Mouse (Mus musculus) limb, embryonic 11.5 days (tissue): ENCODE measurements around the gene Anpep. TPM values are rescaled to one million over a fixed set of nuclear protein-coding genes. Genes with fewer than 3 reads are reported as not detected.

Experiments
- ATAC-seq: fragments of 200-750 bp; cut with Nextera tagmentation; 2 replicates; pipeline ENCODE4 v1.8.0; 2017; ENCODE audit warnings: low read depth; ENCODE audit not compliant: insufficient number of reproducible peaks, low FRiP score, low TSS enrichment
- DNase-seq: peaks from one replicate; pipeline ENCODE4 v3.0.0-alpha.2; 2015; ENCODE audit warnings: low spot score
- H3K27ac ChIP-seq: fragments of 300-500 bp; sonication (generic); replicated peaks from 2 replicates; pipeline ENCODE4 v1.5.1; 2014; ENCODE audit warnings: low read depth, mild to moderate bottlenecking, low read length
- H3K27me3 ChIP-seq: fragments of 300-500 bp; sonication (generic); 2 replicates; pipeline ENCODE4 v1.6.1; 2014; ENCODE audit warnings: mild to moderate bottlenecking, low read length, mixed read lengths; ENCODE audit not compliant: control insufficient read depth, insufficient read depth
- H3K36me3 ChIP-seq: fragments of 300-500 bp; sonication (generic); 2 replicates; pipeline ENCODE4 v1.6.1; 2014; ENCODE audit warnings: mild to moderate bottlenecking, low read length, moderate library complexity, mixed read lengths; ENCODE audit not compliant: control insufficient read depth, insufficient read depth
- H3K4me1 ChIP-seq: fragments of 300-500 bp; sonication (generic); 2 replicates; pipeline ENCODE4 v1.6.1; 2014; ENCODE audit warnings: low read length, mixed read lengths; ENCODE audit not compliant: control insufficient read depth, insufficient read depth
- H3K4me2 ChIP-seq: fragments of 300-500 bp; sonication (generic); 2 replicates; pipeline ENCODE4 v1.6.1; 2014; ENCODE audit warnings: low read depth, mild to moderate bottlenecking, moderate library complexity; ENCODE audit not compliant: severe bottlenecking
- H3K4me3 ChIP-seq: fragments of 300-500 bp; sonication (generic); 2 replicates; pipeline ENCODE4 v1.5.1; 2014; ENCODE audit warnings: low read depth, low read length
- H3K9ac ChIP-seq: fragments of 300-500 bp; sonication (generic); 2 replicates; pipeline ENCODE4 v1.6.1; 2014; ENCODE audit warnings: mild to moderate bottlenecking, low read length
- H3K9me3 ChIP-seq: fragments of 300-500 bp; sonication (generic); 2 replicates; pipeline ENCODE4 v1.6.1; 2016; ENCODE audit warnings: low read length; ENCODE audit not compliant: control insufficient read depth
- WGBS: fragments of 180-500 bp; shearing (Covaris S2); extraction: QIAGEN DNeasy Blood & Tissue Kit; methylation state at CpG from one replicate; pipeline ENCODE4 v1.1.7; 2014; 5-methylcytosine and 5-hydroxymethylcytosine counted together
- polyA plus RNA-seq: library from polyadenylated mRNA; unstranded; fragments of >200 nt; fragmentation: Nextera tagmentation; extraction: Ambion mirVana; gene quantifications from 2 replicates; pipeline ENCODE4 v1.2.1, GENCODE M21; 2014

Gene Anpep
- polyA plus RNA-seq: 13.1 and 14.0 TPM in 2 replicates

DNA sequence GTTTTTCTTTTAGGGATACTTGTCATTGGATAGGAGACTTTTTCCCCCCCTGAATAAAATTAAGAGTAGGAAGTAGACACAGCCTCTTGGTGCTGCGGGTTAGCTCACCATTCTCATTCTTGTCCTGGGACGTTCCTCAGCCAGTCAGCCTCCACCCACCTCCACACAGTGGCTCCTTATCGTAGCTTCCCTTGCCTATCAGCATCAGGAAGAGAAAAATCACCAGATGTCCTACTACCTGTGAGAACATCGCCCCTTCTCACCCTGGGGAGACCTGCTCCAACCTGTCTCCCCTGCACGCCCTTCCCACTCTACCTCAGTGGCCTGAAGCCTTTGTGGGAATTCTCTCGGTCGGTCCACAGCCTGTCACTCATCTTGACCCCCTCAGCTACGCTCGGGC, at the start of gene Anpep:
Gene Anpep, minus strand, starts transcription at position 249 of the 400 bp plus-strand sequence.
- ATAC-seq: no peak

DNA sequence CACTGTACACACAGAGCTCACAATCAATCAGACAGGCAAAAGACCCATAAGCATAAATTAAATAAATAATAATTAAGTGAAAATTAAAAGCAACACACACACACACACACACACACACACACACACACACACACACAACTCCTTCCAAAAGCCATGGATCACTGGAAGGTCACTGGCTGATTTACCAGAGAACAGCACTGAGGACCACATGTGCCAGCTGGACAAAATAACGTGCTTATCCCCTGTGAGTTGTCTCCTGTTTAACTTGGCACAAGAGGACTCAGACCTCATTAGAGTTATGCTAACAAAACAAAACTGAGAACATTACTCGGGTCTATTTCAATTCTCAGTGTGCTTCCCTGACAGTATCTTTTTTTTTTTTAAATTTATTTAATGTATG, 46.5 kb upstream of the Anpep start:
- H3K9ac ChIP-seq: no peak overlapping the region
- H3K36me3 ChIP-seq: no peaks in the 10 kb centered on the region
- ATAC-seq (no peak), DNase-seq (no peak)
- no peak overlapping the region for H3K4me3 ChIP-seq
- H3K4me1 ChIP-seq: no peaks in the 10 kb centered on the region
- H3K27ac ChIP-seq: no peak overlapping the region
- 81% methylated on average over 2 of the region's 2 CpGs for WGBS
- H3K27me3 ChIP-seq: no peaks in the 10 kb centered on the region
- no peaks in the 10 kb centered on the region for H3K9me3 ChIP-seq
- no peak overlapping the region for H3K4me2 ChIP-seq

More for the DNA sequence above, at the start of gene Anpep:
- no peak for DNase-seq
- H3K27ac ChIP-seq: no peak within 1 kb of the TSS
- no peak within 1 kb of the TSS for H3K4me3 ChIP-seq
- no peak within 1 kb of the TSS for H3K9ac ChIP-seq
- no peaks in the 10 kb centered on the region for H3K9me3 ChIP-seq
- peaks cover 15% of the 10 kb centered on the region for H3K4me1 ChIP-seq
- WGBS: 82% methylated on average over 9 of the region's 9 CpGs
- no peak within 1 kb of the TSS for H3K4me2 ChIP-seq
- H3K27me3 ChIP-seq: no peaks in the 10 kb centered on the region
- H3K36me3 ChIP-seq: no peaks in the 10 kb centered on the region

DNA sequence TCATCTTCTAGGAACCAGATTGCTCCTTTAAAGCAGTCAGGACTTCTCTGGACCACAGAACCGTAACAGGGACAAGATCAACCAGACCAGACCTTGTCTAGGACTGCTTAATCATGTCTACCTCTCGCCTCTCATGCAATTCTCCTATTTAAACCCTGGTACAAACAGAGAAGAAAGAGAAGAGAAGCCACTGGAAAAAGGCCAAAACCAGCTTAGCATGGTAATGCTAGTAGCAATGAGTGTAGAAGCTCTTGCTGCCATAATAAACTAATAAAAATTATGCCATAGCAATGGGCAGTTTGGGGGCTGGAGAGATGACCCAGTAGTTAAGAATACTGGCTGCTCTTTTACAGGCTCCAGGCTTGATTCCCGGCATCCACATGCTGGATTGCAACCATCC, 46.1 kb upstream of the Anpep start:
- Histone ChIP-seq H3K9ac (no peak overlapping the region), H3K27me3 (no peaks in the 10 kb centered on the region), H3K27ac (no peak overlapping the region), H3K4me3 (no peak overlapping the region), H3K4me1 (no peaks in the 10 kb centered on the region), H3K36me3 (no peaks in the 10 kb centered on the region), H3K4me2 (no peak overlapping the region), H3K9me3 (no peaks in the 10 kb centered on the region)
- 93% methylated on average over 3 of the region's 3 CpGs for WGBS
- ATAC-seq: no peak
- no peak for DNase-seq

DNA sequence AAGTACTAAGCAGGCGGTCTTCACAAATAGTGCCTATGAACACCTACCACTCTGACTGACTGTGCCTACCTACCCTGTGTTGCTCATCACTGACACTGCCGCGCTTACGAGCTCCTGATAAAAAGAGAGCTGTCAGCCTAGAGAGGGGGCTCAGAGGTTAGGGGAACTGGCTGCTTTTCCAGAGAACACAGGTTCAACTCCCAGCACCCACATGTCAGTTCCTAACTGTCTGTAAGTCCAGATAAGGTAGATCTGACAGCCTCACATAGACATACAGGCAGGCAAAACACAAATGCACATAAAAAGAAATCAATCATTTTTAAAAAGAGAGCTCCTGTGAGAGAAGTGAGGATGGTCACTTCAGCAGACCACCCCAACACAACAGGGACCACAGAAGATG, 44.3 kb upstream of the Anpep start:
- H3K27me3 ChIP-seq: no peaks in the 10 kb centered on the region
- WGBS: 96% methylated on average over 4 of the region's 4 CpGs
- ATAC-seq (no peak), DNase-seq (no peak)
- H3K4me1 ChIP-seq: no peaks in the 10 kb centered on the region
- H3K4me2 ChIP-seq: no peak overlapping the region
- no peaks in the 10 kb centered on the region for H3K36me3 ChIP-seq
- H3K4me3 ChIP-seq: no peak overlapping the region
- H3K9me3 ChIP-seq: no peaks in the 10 kb centered on the region
- H3K9ac ChIP-seq: no peak overlapping the region
- no peak overlapping the region for H3K27ac ChIP-seq

DNA sequence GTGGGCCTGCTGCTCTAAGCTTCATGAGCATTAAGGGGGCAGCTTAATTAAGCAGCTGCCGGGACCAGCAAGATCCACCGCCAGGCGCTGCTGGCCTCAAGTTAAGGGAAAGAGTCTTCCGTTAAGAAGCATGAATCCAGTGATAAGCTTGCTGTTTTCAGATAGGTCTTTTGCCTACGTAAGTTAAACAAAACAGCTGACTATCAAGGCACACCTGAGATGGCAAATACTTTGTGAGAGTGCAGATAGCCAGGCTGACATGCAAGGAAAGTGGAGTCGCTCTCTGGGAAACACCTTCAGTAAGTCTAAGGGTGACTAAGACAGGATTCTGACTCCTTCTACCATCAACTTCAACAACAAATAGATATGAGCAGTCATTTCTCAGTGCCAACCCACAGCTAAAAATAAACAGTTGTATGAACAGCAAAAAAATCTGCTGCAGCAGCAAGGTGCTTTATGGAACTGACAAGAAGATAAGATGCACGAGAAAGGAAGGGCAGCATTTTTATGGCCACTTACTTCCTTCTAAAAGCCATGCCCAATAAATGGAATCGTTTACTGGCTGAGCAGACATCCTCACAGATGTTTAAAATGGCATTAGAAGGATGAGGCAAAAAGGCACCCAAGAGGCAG, 42.4 kb upstream of the Anpep start:
- no peak for ATAC-seq
- 81% methylated on average over 8 of the region's 8 CpGs for WGBS

DNA sequence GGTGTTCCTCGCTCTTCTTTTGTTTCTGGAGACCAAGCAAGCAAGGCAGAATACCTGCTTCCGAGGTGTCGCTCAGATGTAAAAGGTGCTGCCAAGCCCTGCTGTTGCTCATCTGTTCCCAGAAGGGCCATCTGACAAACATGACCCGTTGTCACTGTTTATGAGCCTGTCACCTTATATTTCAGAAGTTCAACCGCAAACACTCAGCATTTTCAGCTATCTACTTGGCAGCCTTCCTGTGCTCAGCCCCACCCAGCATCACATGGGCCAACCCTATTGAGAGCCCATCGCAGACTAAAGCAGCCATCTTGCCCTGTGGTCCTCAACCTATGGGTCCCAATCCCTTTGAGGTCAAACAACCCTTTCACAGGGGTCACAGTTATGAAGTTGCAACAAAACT, 39.9 kb upstream of the Anpep start:
- Histone ChIP-seq H3K4me2 (no peak overlapping the region), H3K4me3 (no peak overlapping the region), H3K4me1 (no peaks in the 10 kb centered on the region), H3K27me3 (no peaks in the 10 kb centered on the region), H3K9me3 (no peaks in the 10 kb centered on the region), H3K9ac (no peak overlapping the region), H3K27ac (no peak overlapping the region), H3K36me3 (no peaks in the 10 kb centered on the region)
- ATAC-seq (no peak), DNase-seq (no peak)
- 96% methylated on average over 6 of the region's 6 CpGs for WGBS

More for the DNA sequence above, 42.4 kb upstream of the Anpep start:
- H3K36me3 ChIP-seq: no peaks in the 10 kb centered on the region
- no peak overlapping the region for H3K27ac ChIP-seq
- H3K9ac ChIP-seq: no peak overlapping the region
- H3K4me1 ChIP-seq: no peaks in the 10 kb centered on the region
- no peak overlapping the region for H3K4me2 ChIP-seq
- no peak overlapping the region for H3K4me3 ChIP-seq
- no peaks in the 10 kb centered on the region for H3K27me3 ChIP-seq
- no peak for DNase-seq
- no peaks in the 10 kb centered on the region for H3K9me3 ChIP-seq

DNA sequence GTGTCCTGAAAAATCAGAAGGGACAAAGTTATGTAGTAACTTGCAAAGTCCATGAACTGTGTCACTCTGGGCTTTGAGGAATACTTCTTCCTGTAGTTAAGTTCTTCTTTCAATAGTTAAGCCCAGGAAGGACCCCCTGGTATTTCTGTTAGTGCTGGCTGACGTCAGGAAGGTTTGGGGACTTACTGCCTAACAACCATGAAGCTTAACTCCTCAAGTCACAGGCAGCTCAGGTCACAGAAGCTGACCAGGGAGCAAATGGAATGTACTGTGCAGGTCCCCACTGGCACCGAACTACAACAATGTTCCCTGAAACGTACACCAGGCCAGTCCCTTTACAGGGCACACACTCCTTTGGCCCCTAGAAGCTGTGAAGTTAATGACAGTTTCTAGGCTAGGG, 34.4 kb upstream of the Anpep start:
- no peak overlapping the region for H3K9ac ChIP-seq
- H3K4me1 ChIP-seq: no peaks in the 10 kb centered on the region
- ATAC-seq (no peak), DNase-seq (no peak)
- WGBS: 70% methylated on average over 3 of the region's 3 CpGs
- H3K9me3 ChIP-seq: no peaks in the 10 kb centered on the region
- H3K4me2 ChIP-seq: no peak overlapping the region
- no peak overlapping the region for H3K27ac ChIP-seq
- H3K27me3 ChIP-seq: no peaks in the 10 kb centered on the region
- H3K36me3 ChIP-seq: no peaks in the 10 kb centered on the region
- H3K4me3 ChIP-seq: no peak overlapping the region

DNA sequence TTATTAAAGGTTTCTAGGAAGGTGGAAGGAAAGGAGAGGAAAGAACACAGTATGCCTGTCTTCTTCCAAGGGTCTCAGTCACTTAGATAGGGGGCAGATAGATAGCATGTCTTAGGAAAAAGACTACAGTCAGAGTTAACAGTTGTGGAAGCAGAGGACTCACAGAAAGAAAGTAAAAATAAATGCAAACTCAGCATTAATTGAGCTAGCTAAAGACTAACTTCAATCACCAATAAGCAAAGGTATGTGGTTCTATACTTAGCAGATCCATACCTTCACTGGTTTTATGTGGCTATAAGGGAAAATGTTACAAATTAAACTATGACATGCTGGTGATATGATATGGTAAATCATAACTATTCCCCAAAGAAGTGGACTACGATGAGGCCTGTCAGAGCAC, 33.9 kb upstream of the Anpep start:
- H3K36me3 ChIP-seq: no peaks in the 10 kb centered on the region
- no peak for DNase-seq
- H3K4me1 ChIP-seq: no peaks in the 10 kb centered on the region
- no peak overlapping the region for H3K4me2 ChIP-seq
- no peaks in the 10 kb centered on the region for H3K9me3 ChIP-seq
- no peak overlapping the region for H3K27ac ChIP-seq
- no peak overlapping the region for H3K9ac ChIP-seq
- no peak for ATAC-seq
- WGBS: 88% methylated on average over 1 of the region's 1 CpGs
- no peaks in the 10 kb centered on the region for H3K27me3 ChIP-seq
- H3K4me3 ChIP-seq: no peak overlapping the region
